Mouse (Mus musculus): ENCODE results near the gene Saa3. TPM values are rescaled to one million over a fixed set of nuclear protein-coding genes. Genes with fewer than 3 reads are reported as not detected.
"Not testable (repeated sequence)": the region's sequence is repeated elsewhere in the genome, so short reads cannot be mapped to it uniquely, and the experiment has no call there.

The Saa3 gene
- total RNA-seq, 2 experiments from 2014 or later, result not detected

GRCm38 (mm10) chr7:46680732-46681131 lies 34.8 kb downstream of the Saa3 start:
- TF ChIP-seq CTCF (IDR thresholded peaks at IDR 0.05), result no peak
- Histone ChIP-seq H3K27ac (no peak overlapping the region), H3K4me3 (no peak overlapping the region)
- intact Hi-C loops (cut with DNase I), result no loop called here
- DNase-seq, result no peak

DNA sequence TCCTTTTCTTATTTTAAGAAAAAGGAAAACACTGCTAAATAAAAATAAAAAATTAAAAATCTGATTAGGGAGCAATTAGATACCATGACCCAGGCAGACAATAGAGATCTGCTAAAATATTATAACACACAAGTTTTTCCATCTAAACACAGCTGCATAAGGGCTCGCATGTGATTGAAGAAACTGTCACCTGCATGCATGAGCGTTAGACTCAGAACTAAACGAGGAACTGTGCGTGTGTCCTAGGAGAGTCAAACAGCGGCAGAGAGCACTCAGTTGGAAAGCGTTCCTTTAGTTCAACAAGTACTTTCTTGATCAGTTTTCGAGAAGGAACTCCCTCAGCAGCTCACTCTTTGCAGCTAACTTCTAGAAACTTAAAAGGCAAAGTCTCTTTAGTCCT lies 36.5 kb downstream of the Saa3 start:
- intact Hi-C loops (cut with DNase I); DNase-seq; H3K4me3 ChIP-seq; H3K27ac ChIP-seq: not testable (repeated sequence)

GRCm38 (mm10) chr7:46678417-46678816 lies 37.1 kb downstream of the Saa3 start:
- Histone ChIP-seq H3K4me3 (no peak overlapping the region), H3K27ac (no peak overlapping the region)
- intact Hi-C loops (cut with DNase I), result no loop called here
- no peak for DNase-seq
- TF ChIP-seq CTCF (IDR thresholded peaks at IDR 0.05), result no peak

DNA sequence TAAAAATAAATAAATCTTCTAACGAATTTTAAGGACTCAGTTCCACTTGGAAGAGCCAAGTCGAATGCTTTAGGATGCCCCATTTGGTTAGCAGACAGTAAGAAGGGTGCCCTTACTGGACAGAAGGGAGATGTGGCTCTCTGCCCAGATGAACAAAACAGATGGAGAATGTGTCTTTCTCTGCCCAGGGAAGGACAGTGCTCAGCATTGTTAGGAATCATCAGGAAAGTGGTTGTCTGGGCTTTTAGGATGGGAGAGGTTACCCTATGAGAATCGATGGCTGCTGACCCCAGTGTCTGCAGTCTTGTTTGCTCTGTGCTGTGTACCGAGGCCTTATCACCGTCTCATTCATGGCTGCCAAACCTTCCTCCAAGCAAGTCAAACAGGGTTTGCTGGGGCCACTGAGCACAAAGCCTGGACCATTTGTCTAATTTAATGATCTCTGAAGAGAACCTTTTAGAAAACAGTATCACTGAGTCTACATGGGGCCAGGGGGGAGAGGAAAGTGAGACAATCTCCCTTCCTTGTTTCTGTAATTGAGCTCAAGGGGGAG lies 38.6 kb downstream of the Saa3 start:
- DNase-seq, result no peak
- intact Hi-C loops (cut with DNase I), result no loop called here
- no peak for TF ChIP-seq CTCF (IDR thresholded peaks at IDR 0.05)
- Histone ChIP-seq H3K4me3 (no peak overlapping the region), H3K27ac (no peak overlapping the region)

DNA sequence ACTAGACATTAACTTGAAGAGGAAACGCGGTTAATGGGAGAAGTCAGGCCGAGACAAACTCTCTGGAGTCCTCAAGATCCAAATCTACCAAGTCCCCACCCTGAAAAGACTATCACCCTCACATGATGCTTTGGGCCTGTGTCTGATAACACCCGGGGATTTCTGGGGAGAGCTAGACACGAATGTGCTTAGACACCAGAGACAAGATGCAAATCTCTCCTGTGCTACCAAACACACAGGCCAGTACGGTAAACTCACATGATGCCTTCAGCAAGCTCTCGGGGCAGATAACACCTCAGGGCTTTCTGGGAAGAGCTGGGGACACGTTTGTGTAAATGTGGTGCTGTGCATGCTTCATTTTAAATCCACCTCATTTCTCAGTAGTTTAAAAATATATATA lies 39.6 kb downstream of the Saa3 start:
- Histone ChIP-seq H3K27ac (no peak overlapping the region), H3K4me3 (no peak overlapping the region)
- no peak for TF ChIP-seq CTCF (IDR thresholded peaks at IDR 0.05)
- intact Hi-C loops (cut with DNase I), result no loop called here
- DNase-seq, result no peak

DNA sequence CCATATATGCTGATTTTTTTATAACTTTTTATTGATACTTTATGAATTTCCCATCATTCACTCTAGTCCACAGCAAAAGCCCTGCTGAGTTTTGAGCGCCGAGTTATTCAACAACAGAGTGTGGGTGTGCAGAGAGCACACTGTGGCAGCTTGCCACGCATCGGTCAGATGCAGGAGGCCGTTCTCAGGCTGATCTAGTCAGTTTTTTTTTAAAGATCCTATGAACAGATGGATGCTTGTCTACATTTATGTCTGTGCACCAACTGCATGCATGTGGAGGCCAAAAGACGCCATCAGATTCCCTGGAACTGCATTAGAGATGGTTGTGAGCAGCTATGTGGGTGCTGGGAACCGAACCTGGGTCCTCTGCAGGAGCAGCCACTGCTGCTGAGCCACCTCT lies 40.4 kb downstream of the Saa3 start:
- no peak for DNase-seq
- Histone ChIP-seq H3K27ac (no peak overlapping the region), H3K4me3 (no peak overlapping the region)
- no peak for TF ChIP-seq CTCF (IDR thresholded peaks at IDR 0.05)
- intact Hi-C loops (cut with DNase I), result no loop called here

DNA sequence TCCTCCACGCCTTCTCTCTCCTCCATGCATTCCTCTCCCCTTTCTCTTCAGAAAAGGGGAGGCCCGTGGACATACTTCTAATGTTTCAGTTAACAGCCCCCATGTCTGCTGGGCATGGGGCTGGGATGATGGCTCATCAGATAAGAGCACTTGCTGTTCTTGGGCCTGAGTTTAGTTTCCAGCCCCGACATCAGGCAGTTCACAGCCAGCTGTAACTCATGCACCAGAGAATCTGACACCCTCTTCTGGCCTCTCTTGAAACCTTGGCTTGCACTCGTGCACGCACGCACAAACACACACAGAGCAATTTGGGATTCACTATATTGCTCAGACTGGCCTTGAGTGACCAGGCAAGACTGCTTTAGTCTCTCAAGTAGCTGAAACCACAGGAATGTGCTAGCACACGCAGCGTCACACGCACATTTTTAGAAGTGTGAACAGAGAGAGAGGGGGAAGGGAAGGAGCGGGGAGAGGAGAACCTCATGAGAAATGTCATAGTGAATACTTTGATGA lies 43.3 kb downstream of the Saa3 start, which contains the start of gene Tph1:
Gene Tph1 (minus strand): TSS at position 378 of the 513 bp plus-strand sequence.
- no peak within 1 kb of the TSS for H3K4me3 ChIP-seq
- TF ChIP-seq CTCF (IDR thresholded peaks at IDR 0.05), result no peak
- peak; percentile 26 for DNase-seq
- H3K27ac ChIP-seq, result 0 out of 2 replicates have a peak within 1 kb of the TSS, but pooled peaks have one; percentile 31
- intact Hi-C loops (cut with DNase I), result no loop called here

GRCm38 (mm10) chr7:46667256-46667655 lies 48.2 kb downstream of the Saa3 start:
- TF ChIP-seq CTCF (IDR thresholded peaks at IDR 0.05), result no peak
- intact Hi-C loops (cut with DNase I), result no loop called here
- Histone ChIP-seq H3K4me3 (no peak overlapping the region), H3K27ac (no peak overlapping the region)
- DNase-seq, result no peak

GRCm38 (mm10) chr7:46665236-46665635 lies 50.3 kb downstream of the Saa3 start:
- intact Hi-C loops (cut with DNase I), result no loop called here
- TF ChIP-seq CTCF (IDR thresholded peaks at IDR 0.05), result peak; percentile 63
- Histone ChIP-seq H3K27ac (no peak overlapping the region), H3K4me3 (no peak overlapping the region)
- DNase-seq, result no peak

Other genes with a start within 250 kb of the Saa3 start
- 1 to 10 TPM; 2.1 to 3.5 TPM for gene Sergef, start 75.9 kb downstream of the Saa3 start, total RNA-seq (2021)
- under 1 TPM; 0.22 to 0.94 TPM for gene Tph1, start 43.2 kb downstream of the Saa3 start, total RNA-seq (2021)
- 1 to 10 TPM; 2.7 to 3.3 TPM for gene Saal1, start 5.0 kb downstream of the Saa3 start, total RNA-seq (2021)
- gene Saa4, start 16.9 kb upstream of the Saa3 start, total RNA-seq (2021), result not detected
- not detected for gene Saa1, start 27.3 kb upstream of the Saa3 start, total RNA-seq (2021)
- gene Saa2, start 36.1 kb upstream of the Saa3 start, total RNA-seq (2021), result not detected
- gene Hps5, start 80.4 kb upstream of the Saa3 start, total RNA-seq (2021), result 10 to 100 TPM in 1 of 2 experiments, 1 to 10 TPM in 1; 9.7 to 11.3 TPM
- 10 to 100 TPM; 17.7 to 18.6 TPM for gene Gtf2h1, start 80.4 kb upstream of the Saa3 start, total RNA-seq (2021)
- 1,000 to 10,000 TPM; 2,441 to 2,897 TPM for gene Ldha, start 125.8 kb upstream of the Saa3 start, total RNA-seq (2021)
- gene Ldhc, start 145.5 kb upstream of the Saa3 start, total RNA-seq (2021), result not detected
- gene Tsg101, start 204.3 kb upstream of the Saa3 start, total RNA-seq (2021), result 10 to 100 TPM; 49.8 to 50.6 TPM
- gene Uevld, start 242.8 kb upstream of the Saa3 start, total RNA-seq (2021), result 10 to 100 TPM; 11.2 to 11.9 TPM